Mouse (Mus musculus) layer of hippocampus, postnatal 14 days (tissue): ENCODE data around the gene Pacrg. TPM values are rescaled to one million over a fixed set of nuclear protein-coding genes. Genes with fewer than 3 reads are reported as not detected.

Source experiments
- DNase-seq, 2 experiments: peaks; one replicate each; pipeline ENCODE4 v3.0.0; 2021 to 2022; ENCODE audit warnings: low spot score in 2 of 2, mixed read lengths in 1 of 2
- total RNA-seq, 2 experiments: library from RNA; stranded (reverse); gene quantifications; 2 replicates each; pipeline ENCODE4 v1.2.3; 2021

Pacrg gene
- total RNA-seq, 2 experiments from 2014 or later = 19.4 to 20.8 TPM

DNA sequence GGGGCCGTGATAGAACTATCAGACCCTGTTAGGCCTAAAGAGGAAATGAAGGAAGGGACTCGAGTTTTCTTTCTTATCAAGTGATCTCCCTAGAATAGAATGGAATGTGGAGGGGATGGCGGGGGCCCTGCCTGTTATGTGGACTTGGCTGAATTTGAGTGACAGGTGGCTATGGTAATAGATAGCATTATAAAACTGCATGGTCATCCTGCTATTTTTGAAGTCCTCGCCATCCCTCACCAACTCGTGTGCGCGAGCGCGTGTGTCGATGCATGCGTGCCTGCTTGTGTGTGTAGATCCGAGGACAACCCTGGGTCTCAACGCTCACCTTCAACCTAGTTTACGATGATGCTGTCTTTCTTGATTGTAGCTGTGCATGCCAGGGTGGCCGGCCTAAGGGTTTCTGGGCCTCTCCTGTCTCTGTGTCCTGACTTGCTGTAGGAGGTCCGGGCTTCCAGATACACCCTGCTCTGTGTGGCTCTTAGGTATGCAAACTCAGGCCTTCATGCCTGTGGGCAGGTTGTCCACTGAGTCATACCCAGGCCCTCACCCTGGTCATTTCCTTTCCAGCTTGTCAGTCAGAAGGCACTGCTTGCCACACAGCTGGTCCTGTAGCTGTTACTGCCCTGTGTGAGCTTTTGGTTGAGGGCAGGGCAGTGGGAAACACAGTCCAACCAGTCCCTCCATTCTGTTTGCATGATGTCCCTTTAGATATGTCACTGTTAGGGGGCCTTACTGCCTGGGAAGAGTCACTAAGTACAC lies 287.6 kb downstream of the Pacrg start:
- DNase-seq = no peak

- DNase-seq = no peak
Measured at GRCm38 (mm10) chr17:10550781-10551520, 289.2 kb downstream of the Pacrg start.

- no peak for DNase-seq
Measured at GRCm38 (mm10) chr17:10549825-10550224, 290.3 kb downstream of the Pacrg start.

GRCm38 (mm10) chr17:10548969-10549368 lies 291.1 kb downstream of the Pacrg start:
- DNase-seq = no peak

- DNase-seq = no peak
Measured at GRCm38 (mm10) chr17:10540772-10541171, 299.3 kb downstream of the Pacrg start.

GRCm38 (mm10) chr17:10534206-10534605 lies 305.9 kb downstream of the Pacrg start:
- peak in 1 of 2 experiments; percentile 48 for DNase-seq

GRCm38 (mm10) chr17:10533461-10533860 lies 306.6 kb downstream of the Pacrg start:
- DNase-seq = no peak

DNA sequence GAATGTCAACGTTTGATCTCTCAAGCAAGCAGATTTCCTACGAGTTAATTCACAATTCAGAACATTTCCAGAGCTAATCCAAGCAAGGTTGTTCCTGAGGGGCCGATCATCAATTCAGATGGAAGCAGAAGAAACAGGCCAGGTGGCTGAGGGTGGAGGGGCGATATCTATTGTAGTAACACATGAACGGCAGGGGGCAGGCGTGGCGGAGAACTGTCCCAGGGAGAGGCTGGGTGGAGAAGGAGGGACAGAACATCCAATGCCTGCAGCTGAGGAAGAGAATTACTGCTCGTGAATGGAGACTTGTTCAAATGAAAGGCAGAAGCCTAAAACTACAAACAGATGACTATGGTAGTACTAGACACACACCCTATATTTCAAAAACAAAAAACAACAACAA lies 309.1 kb downstream of the Pacrg start:
- peak in 1 of 2 experiments; percentile 24 for DNase-seq

DNA sequence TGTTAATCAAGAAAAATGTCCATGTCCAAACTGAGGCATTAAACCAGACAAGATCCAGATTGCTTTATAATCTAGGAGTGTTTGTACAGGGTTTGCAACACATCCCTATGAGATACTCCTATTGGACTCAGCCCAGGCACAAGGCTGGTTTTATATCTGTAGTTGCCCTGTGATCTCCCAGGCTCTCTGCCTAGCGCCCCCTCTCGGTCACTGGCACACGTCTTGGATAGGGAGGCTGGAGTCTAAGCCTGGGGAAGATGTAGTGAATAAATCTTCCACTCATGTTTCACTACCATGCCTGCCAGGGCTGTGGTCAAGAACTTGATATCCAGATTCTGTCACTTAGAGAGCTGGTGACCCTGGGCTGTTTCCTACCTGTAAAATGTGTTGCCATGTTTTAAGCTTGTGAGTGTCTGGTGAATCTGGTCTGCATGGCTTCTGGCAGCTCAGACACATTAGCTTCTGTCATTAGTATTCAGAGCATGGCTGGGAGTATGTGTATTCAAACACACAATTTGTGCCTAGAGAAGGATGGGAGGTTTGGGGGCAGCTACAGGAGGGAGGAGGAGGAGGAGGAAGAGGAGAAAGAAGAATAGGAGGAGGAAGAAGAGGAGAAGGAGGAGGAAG lies 310.7 kb downstream of the Pacrg start:
- DNase-seq = no peak

GRCm38 (mm10) chr17:10521282-10521681 lies 318.8 kb downstream of the Pacrg start:
- no peak for DNase-seq

DNA sequence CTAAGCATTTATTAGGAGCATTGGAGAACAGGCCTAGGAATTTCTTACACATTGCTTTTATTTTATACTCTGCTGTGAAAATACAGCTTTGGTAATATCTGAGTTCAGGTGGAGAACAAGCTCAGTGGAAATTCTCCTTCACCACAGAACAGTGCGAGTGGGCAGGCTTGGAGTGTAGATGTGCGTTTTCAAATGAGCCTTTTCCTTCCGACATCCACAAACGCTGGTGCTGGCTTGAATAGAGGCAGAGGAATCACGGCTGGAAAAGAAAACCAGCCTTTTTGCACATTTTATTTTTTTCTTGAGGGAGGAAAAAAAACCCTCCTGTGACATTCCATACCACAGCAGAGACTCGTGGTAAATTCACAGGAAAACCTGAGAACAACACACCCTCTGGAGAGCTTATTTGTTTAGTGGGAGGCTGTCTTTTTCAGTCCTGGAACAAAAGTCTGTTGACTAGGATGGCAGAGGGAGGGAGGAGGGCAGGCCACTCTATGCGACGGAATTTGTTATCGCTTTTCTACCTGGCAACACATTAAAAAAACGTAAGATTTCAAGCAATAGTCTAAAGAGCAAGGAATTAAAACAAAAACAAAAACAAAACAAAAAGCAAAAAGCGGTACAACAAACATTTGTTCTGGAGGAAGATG lies 320.5 kb downstream of the Pacrg start:
- DNase-seq = no peak

- DNase-seq = no peak
Measured at GRCm38 (mm10) chr17:10514812-10515211, 325.3 kb downstream of the Pacrg start.

- DNase-seq = no peak
Measured at GRCm38 (mm10) chr17:10510913-10511759, 329.0 kb downstream of the Pacrg start.

GRCm38 (mm10) chr17:10510467-10510866 lies 329.6 kb downstream of the Pacrg start:
- DNase-seq = no peak

GRCm38 (mm10) chr17:10508088-10508487 lies 332.0 kb downstream of the Pacrg start:
- DNase-seq = no peak

DNA sequence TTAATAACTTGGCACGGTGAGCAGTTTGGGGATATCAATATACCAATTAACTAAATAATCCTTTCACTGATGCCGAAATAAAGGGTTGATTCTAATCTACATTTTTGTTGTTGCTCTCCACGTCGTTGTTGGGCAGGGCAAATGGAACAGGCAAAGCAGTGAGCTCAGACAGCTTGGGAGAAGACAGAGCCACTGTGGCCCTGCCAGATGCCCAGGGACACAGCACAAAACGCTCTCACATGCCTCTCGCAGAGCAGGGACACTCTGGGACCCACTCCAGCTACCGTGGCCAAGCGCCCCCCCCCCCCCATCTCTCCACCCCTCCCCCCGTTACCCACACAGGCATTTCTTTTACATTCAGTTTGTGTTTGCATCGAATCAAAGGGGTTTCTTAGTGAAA lies 332.6 kb downstream of the Pacrg start:
- peak in 1 of 2 experiments; percentile 87 for DNase-seq

- DNase-seq = no peak
Measured at GRCm38 (mm10) chr17:10506896-10507295, 333.2 kb downstream of the Pacrg start.

DNA sequence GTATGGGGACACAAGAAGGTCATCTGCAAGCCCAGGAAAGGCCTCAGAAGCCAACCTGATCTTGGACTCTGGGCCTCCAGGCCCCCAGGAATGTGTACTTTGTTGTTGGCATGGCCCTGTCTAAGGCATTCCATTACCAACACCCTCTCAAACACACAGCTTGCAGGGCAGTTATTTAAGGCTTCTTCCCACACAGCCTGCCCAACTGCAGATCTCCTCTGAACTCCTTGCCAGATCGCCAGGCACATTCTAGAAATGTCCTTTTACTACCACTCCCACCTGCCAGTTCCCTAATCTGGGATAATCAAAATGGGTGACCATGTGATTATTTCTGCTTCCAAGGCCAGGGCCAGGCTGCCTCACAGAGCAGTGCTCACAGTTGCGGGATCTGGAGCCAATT lies 338.7 kb downstream of the Pacrg start:
- DNase-seq = no peak

GRCm38 (mm10) chr17:10500795-10501432 lies 339.2 kb downstream of the Pacrg start:
- DNase-seq = no peak
